Mouse (Mus musculus) embryonic facial prominence, embryonic 11.5 days (tissue): ENCODE data around the gene Eftud2. TPM values are rescaled to one million over a fixed set of nuclear protein-coding genes. Genes with fewer than 3 reads are reported as not detected.
A peak's percentile ranks its signal among the peaks of the same experiment; 100 is the strongest.

ENCODE experiments used
- ATAC-seq: fragments of 200-750 bp; cut with Nextera tagmentation; replicated peaks from 2 replicates; pipeline ENCODE4 v1.8.0; 2017; ENCODE audit warnings: low read depth; ENCODE audit not compliant: insufficient number of reproducible peaks, low FRiP score, low TSS enrichment
- DNase-seq: peaks from one replicate; pipeline ENCODE4 v3.0.0-alpha.2; 2015; ENCODE audit warnings: low spot score
- H3K27ac ChIP-seq: fragments of 300-500 bp; sonication (generic); replicated peaks from 2 replicates; pipeline ENCODE4 v1.5.1; 2014; ENCODE audit warnings: mild to moderate bottlenecking, low read depth, low read length, control low read depth
- H3K27me3 ChIP-seq: fragments of 300-500 bp; sonication (generic); 2 replicates; pipeline ENCODE4 v1.6.1; 2014; ENCODE audit warnings: mild to moderate bottlenecking, low read length, moderate library complexity, mixed read lengths; ENCODE audit not compliant: control insufficient read depth, insufficient read depth
- H3K36me3 ChIP-seq: fragments of 300-500 bp; sonication (generic); replicated peaks from 2 replicates; pipeline ENCODE4 v1.6.1; 2014; ENCODE audit warnings: low read depth, mild to moderate bottlenecking, low read length, moderate library complexity, mixed read lengths; ENCODE audit not compliant: control insufficient read depth, insufficient read depth
- H3K4me1 ChIP-seq: fragments of 300-500 bp; sonication (generic); 2 replicates; pipeline ENCODE4 v1.6.1; 2014; ENCODE audit warnings: low read length, mixed read lengths; ENCODE audit not compliant: control insufficient read depth, insufficient read depth
- H3K4me2 ChIP-seq: fragments of 300-500 bp; sonication (generic); 2 replicates; pipeline ENCODE4 v1.6.1; 2014; ENCODE audit warnings: low read depth, mild to moderate bottlenecking, control low read depth, low read length, moderate library complexity
- H3K4me3 ChIP-seq: fragments of 300-500 bp; sonication (generic); 2 replicates; pipeline ENCODE4 v1.5.1; 2014; ENCODE audit warnings: low read depth, low read length, control low read depth
- H3K9ac ChIP-seq: fragments of 300-500 bp; sonication (generic); replicated peaks from 2 replicates; pipeline ENCODE4 v1.6.1; 2014; ENCODE audit warnings: mild to moderate bottlenecking, control low read depth, low read length
- H3K9me3 ChIP-seq: fragments of 300-500 bp; sonication (generic); replicated peaks from 2 replicates; pipeline ENCODE4 v1.6.1; 2016; ENCODE audit warnings: mild to moderate bottlenecking, low read length, inconsistent platforms, mixed read lengths; ENCODE audit not compliant: control insufficient read depth
- WGBS: fragments of 180-500 bp; shearing (Covaris S2); extraction: QIAGEN DNeasy Blood & Tissue Kit; methylation state at CpG from one replicate; pipeline ENCODE4 v1.1.7; 2014; 5-methylcytosine and 5-hydroxymethylcytosine counted together
- polyA plus RNA-seq: library from polyadenylated mRNA; unstranded; fragments of >200 nt; fragmentation: Nextera tagmentation; extraction: Ambion mirVana; gene quantifications from 2 replicates; pipeline ENCODE4 v1.2.1, GENCODE M21; 2014

The Eftud2 gene
- polyA plus RNA-seq, 1 experiment from 2014 or later, result 257 TPM

GRCm38 (mm10) chr11:102903654-102904053 is 22.9 kb upstream of the Eftud2 start:
- Histone ChIP-seq H3K4me3 (no peak overlapping the region), H3K27me3 (no peaks in the 10 kb centered on the region), H3K9me3 (no peaks in the 10 kb centered on the region), H3K4me2 (no peak overlapping the region), H3K4me1 (no peaks in the 10 kb centered on the region), H3K36me3 (peaks cover 8% of the 10 kb centered on the region), H3K27ac (no peak overlapping the region), H3K9ac (no peak overlapping the region)
- 77% methylated on average over 7 of the region's 7 CpGs for WGBS
- DNase-seq (no peak), ATAC-seq (no peak)

GRCm38 (mm10) chr11:102902107-102902506 is 21.3 kb upstream of the Eftud2 start:
- H3K4me3 ChIP-seq, result no peak overlapping the region
- DNase-seq, result no peak

GRCm38 (mm10) chr11:102901199-102901598 is 20.4 kb upstream of the Eftud2 start:
- whole genome bisulfite sequencing, result 59% methylated on average over 4 of the region's 4 CpGs
- Histone ChIP-seq H3K4me3 (no peak overlapping the region), H3K4me1 (no peaks in the 10 kb centered on the region; the same call in 1 of the 2 replicates), H3K36me3 (peaks cover 2% of the 10 kb centered on the region), H3K4me2 (no peak overlapping the region), H3K27me3 (0 out of 2 replicates have a peak, but pooled peaks cover 1% of the 10 kb centered on the region), H3K9me3 (no peaks in the 10 kb centered on the region), H3K27ac (no peak overlapping the region), H3K9ac (no peak overlapping the region)
- DNase-seq (no peak), ATAC-seq (no peak)

More at GRCm38 (mm10) chr11:102902107-102902506, 21.3 kb upstream of the Eftud2 start:
- H3K27ac ChIP-seq, result no peak overlapping the region
- no peak for ATAC-seq
- 82% methylated on average over 5 of the region's 5 CpGs for WGBS
- H3K4me1 ChIP-seq, result no peaks in the 10 kb centered on the region
- no peaks in the 10 kb centered on the region for H3K9me3 ChIP-seq
- H3K27me3 ChIP-seq, result no peaks in the 10 kb centered on the region
- H3K36me3 ChIP-seq, result peaks cover 4% of the 10 kb centered on the region
- no peak overlapping the region for H3K4me2 ChIP-seq
- no peak overlapping the region for H3K9ac ChIP-seq

GRCm38 (mm10) chr11:102900763-102901162 is 20.0 kb upstream of the Eftud2 start, which contains the start of gene Gfap:
Gene Gfap, minus strand, starts transcription at chr11:102900912.
- 12% methylated on average over 7 of the region's 7 CpGs for WGBS
- ATAC-seq (peak; percentile 54; the same call in 1 of the 2 replicates), DNase-seq (peak; percentile 90)

GRCm38 (mm10) chr11:102898408-102898807 is 17.6 kb upstream of the Eftud2 start:
- H3K4me1 ChIP-seq, result no peaks in the 10 kb centered on the region; the same call in 1 of the 2 replicates
- no peak for ATAC-seq
- H3K4me2 ChIP-seq, result no peak overlapping the region
- no peak overlapping the region for H3K4me3 ChIP-seq
- no peak overlapping the region for H3K9ac ChIP-seq
- DNase-seq, result no peak
- 65% methylated on average over 9 of the region's 9 CpGs for WGBS
- no peak overlapping the region for H3K27ac ChIP-seq
- H3K36me3 ChIP-seq, result no peaks in the 10 kb centered on the region
- no peaks in the 10 kb centered on the region for H3K9me3 ChIP-seq
- peaks cover 6% of the 10 kb centered on the region; the same call in 1 of the 2 replicates for H3K27me3 ChIP-seq

More at GRCm38 (mm10) chr11:102900763-102901162, 20.0 kb upstream of the Eftud2 start, which contains the start of gene Gfap:
- Histone ChIP-seq H3K27ac (no peak within 1 kb of the TSS), H3K9ac (no peak within 1 kb of the TSS), H3K27me3 (0 out of 2 replicates have a peak, but pooled peaks cover 2% of the 10 kb centered on the region), H3K4me3 (no peak within 1 kb of the TSS), H3K4me2 (no peak within 1 kb of the TSS), H3K4me1 (no peaks in the 10 kb centered on the region; the same call in 1 of the 2 replicates), H3K9me3 (no peaks in the 10 kb centered on the region), H3K36me3 (no peaks in the 10 kb centered on the region)

GRCm38 (mm10) chr11:102896641-102897040 is 15.9 kb upstream of the Eftud2 start:
- H3K27me3 ChIP-seq, result peaks cover 6% of the 10 kb centered on the region
- H3K36me3 ChIP-seq, result no peaks in the 10 kb centered on the region
- no peak overlapping the region for H3K4me3 ChIP-seq
- no peak overlapping the region for H3K27ac ChIP-seq
- ATAC-seq (no peak), DNase-seq (no peak)
- H3K4me1 ChIP-seq, result no peaks in the 10 kb centered on the region; the same call in 1 of the 2 replicates
- H3K4me2 ChIP-seq, result no peak overlapping the region
- 77% methylated on average over 20 of the region's 20 CpGs for WGBS
- H3K9ac ChIP-seq, result no peak overlapping the region
- H3K9me3 ChIP-seq, result no peaks in the 10 kb centered on the region

GRCm38 (mm10) chr11:102895779-102896178 is 15.0 kb upstream of the Eftud2 start:
- no peak overlapping the region for H3K4me2 ChIP-seq
- peaks cover 6% of the 10 kb centered on the region for H3K27me3 ChIP-seq
- 81% methylated on average over 9 of the region's 9 CpGs for WGBS
- no peaks in the 10 kb centered on the region for H3K9me3 ChIP-seq
- no peaks in the 10 kb centered on the region; the same call in 1 of the 2 replicates for H3K4me1 ChIP-seq
- H3K4me3 ChIP-seq, result no peak overlapping the region
- H3K36me3 ChIP-seq, result no peaks in the 10 kb centered on the region
- no peak for ATAC-seq
- H3K27ac ChIP-seq, result no peak overlapping the region
- DNase-seq, result no peak
- no peak overlapping the region for H3K9ac ChIP-seq

GRCm38 (mm10) chr11:102894716-102895115 is 13.9 kb upstream of the Eftud2 start:
- no peaks in the 10 kb centered on the region; the same call in 1 of the 2 replicates for H3K4me1 ChIP-seq
- no peaks in the 10 kb centered on the region for H3K9me3 ChIP-seq
- H3K27ac ChIP-seq, result no peak overlapping the region
- ATAC-seq (no peak), DNase-seq (no peak)
- H3K36me3 ChIP-seq, result no peaks in the 10 kb centered on the region
- H3K27me3 ChIP-seq, result peaks cover 6% of the 10 kb centered on the region
- no peak overlapping the region for H3K9ac ChIP-seq
- no peak overlapping the region for H3K4me2 ChIP-seq
- WGBS, result 93% methylated on average over 4 of the region's 4 CpGs
- H3K4me3 ChIP-seq, result no peak overlapping the region
